Mouse (Mus musculus) stomach, embryonic 16.5 days (tissue): Measurements from ENCODE around the gene Mthfr. TPM values are rescaled to one million over a fixed set of nuclear protein-coding genes. Genes with fewer than 3 reads are reported as not detected.
A peak's percentile ranks its signal among the peaks of the same experiment; 100 is the strongest.

ENCODE experiments used
- ATAC-seq: fragments of 200-750 bp; cut with Nextera tagmentation; 2 replicates; pipeline ENCODE4 v1.8.0; 2017; ENCODE audit warnings: moderate number of reproducible peaks, moderate TSS enrichment; ENCODE audit not compliant: insufficient read depth, low FRiP score
- H3K27ac ChIP-seq: fragments of 300-500 bp; sonication (generic); 2 replicates; pipeline ENCODE4 v1.5.1; 2014; ENCODE audit warnings: low read length
- H3K27me3 ChIP-seq: fragments of 300-500 bp; sonication (generic); 2 replicates; pipeline ENCODE4 v1.6.1; 2014; ENCODE audit warnings: low read length, control low read depth, mixed read lengths; ENCODE audit not compliant: control insufficient read depth, insufficient read depth
- H3K36me3 ChIP-seq: fragments of 300-500 bp; sonication (generic); 2 replicates; pipeline ENCODE4 v1.6.1; 2014; ENCODE audit warnings: low read length; ENCODE audit not compliant: control insufficient read depth, insufficient read depth
- H3K4me1 ChIP-seq: fragments of 300-500 bp; sonication (generic); 2 replicates; pipeline ENCODE4 v1.6.1; 2014; ENCODE audit warnings: low read length, control low read depth, mixed read lengths; ENCODE audit not compliant: control insufficient read depth, insufficient read depth
- H3K4me2 ChIP-seq: fragments of 300-500 bp; sonication (generic); 2 replicates; pipeline ENCODE4 v1.6.1; 2014; ENCODE audit warnings: low read depth, low read length, mixed read lengths
- H3K4me3 ChIP-seq: fragments of 300-500 bp; sonication (generic); replicated peaks from 2 replicates; pipeline ENCODE4 v1.5.1; 2014; ENCODE audit warnings: mild to moderate bottlenecking, low read length
- H3K9ac ChIP-seq: fragments of 300-500 bp; sonication (generic); 2 replicates; pipeline ENCODE4 v1.6.1; 2014; ENCODE audit warnings: low read length
- H3K9me3 ChIP-seq: fragments of 300-500 bp; sonication (generic); replicated peaks from 2 replicates; pipeline ENCODE4 v1.6.1; 2016; ENCODE audit warnings: low read length, control low read depth; ENCODE audit not compliant: control insufficient read depth
- WGBS: fragments of 180-500 bp; shearing (Covaris S2); extraction: QIAGEN DNeasy Blood & Tissue Kit; methylation state at CpG from one replicate; pipeline ENCODE4 v1.1.7; 2014; 5-methylcytosine and 5-hydroxymethylcytosine counted together
- polyA plus RNA-seq: library from polyadenylated mRNA; unstranded; fragments of >200 nt; fragmentation: Nextera tagmentation; extraction: Ambion mirVana; gene quantifications from 2 replicates; pipeline ENCODE4 v1.2.1, GENCODE M21; 2015

The Mthfr gene
- polyA plus RNA-seq, 1 experiment from 2014 or later, result 26.7 TPM

DNA sequence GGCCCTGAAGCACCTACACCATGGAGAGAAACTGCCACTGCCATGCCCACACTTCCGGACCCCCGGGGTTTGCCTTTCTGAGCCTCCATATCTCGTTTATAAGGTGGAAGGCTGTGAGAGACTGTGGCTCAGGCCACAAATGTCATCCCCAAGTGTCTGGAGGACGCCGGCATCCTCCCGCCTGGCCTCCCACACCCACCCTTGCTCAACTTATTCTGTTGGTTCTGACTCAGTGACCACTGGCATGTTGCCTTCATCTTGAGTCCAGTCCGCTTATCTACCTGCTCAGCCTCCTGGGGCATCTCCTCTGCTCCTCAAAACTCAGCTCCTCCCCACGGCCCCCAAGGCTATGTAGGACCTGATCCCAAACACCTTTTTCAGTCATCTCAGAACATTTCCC is 28.5 kb downstream of the Mthfr start:
- H3K9me3 ChIP-seq, result no peaks in the 10 kb centered on the region
- H3K4me1 ChIP-seq, result no peaks in the 10 kb centered on the region
- no peak overlapping the region for H3K4me2 ChIP-seq
- no peaks in the 10 kb centered on the region for H3K27me3 ChIP-seq
- H3K27ac ChIP-seq, result no peak overlapping the region
- H3K9ac ChIP-seq, result no peak overlapping the region
- no peak for ATAC-seq
- no peaks in the 10 kb centered on the region for H3K36me3 ChIP-seq
- no peak overlapping the region for H3K4me3 ChIP-seq
- WGBS, result 88% methylated on average over 8 of the region's 8 CpGs

DNA sequence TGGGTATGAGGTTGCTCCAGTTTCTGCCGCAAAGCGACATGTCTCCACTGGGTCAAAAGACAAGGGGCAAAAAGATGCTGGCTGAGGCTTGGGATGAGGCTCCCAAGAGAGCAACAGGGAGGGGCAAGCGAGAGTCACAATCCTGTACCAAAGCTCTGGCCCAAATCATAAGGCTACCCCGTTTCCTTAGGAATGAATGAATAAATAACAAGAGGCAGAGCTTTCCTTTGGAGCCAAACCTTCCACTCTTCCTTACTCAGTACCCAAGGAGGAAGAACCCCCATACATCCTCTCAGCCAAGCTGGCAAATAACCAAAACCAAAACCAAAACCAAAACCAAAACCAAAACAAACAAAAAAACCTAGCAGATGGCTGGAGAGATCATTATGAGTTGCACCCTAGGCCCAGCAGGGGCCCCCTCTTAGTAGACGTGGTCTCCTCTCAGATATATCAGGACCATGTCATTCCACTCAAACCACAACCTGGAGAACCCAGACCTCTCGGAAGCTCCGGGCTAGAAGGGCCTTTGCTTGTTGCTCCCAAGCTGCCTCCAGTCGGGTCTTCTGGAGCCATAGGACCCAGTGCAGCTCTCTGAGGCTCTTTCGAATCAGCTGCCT is 30.8 kb downstream of the Mthfr start:
- Histone ChIP-seq H3K9me3 (no peaks in the 10 kb centered on the region), H3K4me2 (no peak overlapping the region), H3K27me3 (no peaks in the 10 kb centered on the region), H3K36me3 (no peaks in the 10 kb centered on the region), H3K9ac (no peak overlapping the region), H3K27ac (no peak overlapping the region), H3K4me1 (no peaks in the 10 kb centered on the region), H3K4me3 (no peak overlapping the region)
- no peak for ATAC-seq
- 82% methylated on average over 9 of the region's 9 CpGs for WGBS

DNA sequence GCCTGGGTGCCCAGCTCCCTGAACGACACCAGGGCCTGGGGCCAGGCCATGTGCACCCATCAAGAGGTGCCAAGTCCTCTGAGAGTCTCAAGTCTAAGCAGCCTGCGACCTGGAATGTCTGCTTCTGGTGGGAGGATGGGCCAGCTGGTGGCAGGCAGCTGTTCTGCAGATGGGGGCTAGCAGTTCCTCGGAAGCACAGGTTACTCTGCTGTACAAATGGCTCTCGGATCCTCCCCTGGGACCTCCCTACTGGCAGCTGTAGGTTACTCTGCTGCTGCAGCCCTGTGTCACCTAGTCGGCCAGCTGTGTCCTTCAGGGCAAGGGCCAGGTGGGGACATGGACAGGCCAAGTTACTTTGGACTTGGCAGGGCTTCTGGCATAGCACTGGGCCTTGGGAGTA is 32.6 kb downstream of the Mthfr start:
- H3K4me2 ChIP-seq, result no peak overlapping the region
- H3K36me3 ChIP-seq, result no peaks in the 10 kb centered on the region
- H3K9me3 ChIP-seq, result no peaks in the 10 kb centered on the region
- no peak for ATAC-seq
- no peaks in the 10 kb centered on the region for H3K4me1 ChIP-seq
- no peaks in the 10 kb centered on the region for H3K27me3 ChIP-seq
- no peak overlapping the region for H3K9ac ChIP-seq
- 54% methylated on average over 5 of the region's 5 CpGs for WGBS
- no peak overlapping the region for H3K4me3 ChIP-seq
- H3K27ac ChIP-seq, result no peak overlapping the region

DNA sequence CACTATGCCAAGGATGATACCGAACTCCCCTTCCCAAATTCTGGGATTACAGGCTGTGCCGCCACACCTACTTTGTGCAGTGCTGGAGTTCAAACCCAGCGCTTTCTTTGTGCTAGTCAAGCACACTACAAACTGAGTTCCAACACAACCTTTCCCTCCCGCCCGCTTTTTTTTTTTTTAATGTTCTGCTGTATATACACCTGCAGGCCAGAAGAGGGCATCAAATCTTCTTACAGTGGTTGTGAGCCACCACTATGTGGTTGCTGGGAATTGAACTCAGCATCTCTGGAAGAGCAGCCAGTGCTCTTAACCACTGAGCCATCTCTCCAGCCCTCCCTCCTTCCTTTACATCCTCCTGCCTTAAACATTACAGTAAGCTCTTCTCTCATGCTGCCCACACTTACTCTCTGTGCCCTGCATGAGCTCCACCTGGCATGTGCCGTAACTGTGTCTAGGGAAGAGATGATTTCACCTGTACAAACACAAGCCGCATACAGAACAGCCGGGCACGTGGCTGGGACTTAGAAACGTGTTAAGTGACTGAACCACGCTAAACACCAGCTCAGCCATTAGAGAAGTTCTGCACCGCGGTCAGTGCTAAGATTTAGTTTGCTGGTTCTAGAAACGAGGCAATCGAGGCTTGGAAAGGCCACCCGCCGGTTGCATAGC is 35.8 kb downstream of the Mthfr start:
- H3K9ac ChIP-seq, result peak overlapping the region; percentile 51
- no peaks in the 10 kb centered on the region for H3K27me3 ChIP-seq
- no peaks in the 10 kb centered on the region for H3K36me3 ChIP-seq
- WGBS, result 38% methylated on average over 17 of the region's 17 CpGs
- H3K4me1 ChIP-seq, result no peaks in the 10 kb centered on the region
- H3K4me3 ChIP-seq, result peak overlapping the region; percentile 38
- no peaks in the 10 kb centered on the region for H3K9me3 ChIP-seq
- ATAC-seq, result peak; percentile 21; the same call in 1 of the 2 replicates
- H3K27ac ChIP-seq, result no peak overlapping the region
- H3K4me2 ChIP-seq, result peak overlapping the region; percentile 54

DNA sequence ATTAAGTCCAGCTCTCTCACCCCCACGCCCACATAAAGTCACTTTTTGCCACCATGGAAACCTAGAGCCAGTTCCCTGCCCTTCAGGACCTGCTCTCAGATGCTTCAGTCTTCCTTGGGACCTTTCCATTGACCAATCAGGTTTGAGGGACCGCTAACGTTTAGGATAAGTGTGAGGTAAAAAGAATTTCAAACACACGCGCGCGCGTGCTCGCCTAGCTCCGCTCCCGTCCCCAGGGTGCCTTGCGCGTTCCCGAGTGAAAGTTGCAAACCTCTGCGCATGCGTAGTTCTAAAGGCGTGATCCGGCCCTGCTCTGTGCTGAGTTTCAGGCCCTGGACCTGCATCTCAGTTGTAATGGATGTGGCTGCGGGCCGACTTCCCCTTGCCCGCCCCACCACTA is 36.4 kb downstream of the Mthfr start:
- H3K27ac ChIP-seq, result no peak overlapping the region

DNA sequence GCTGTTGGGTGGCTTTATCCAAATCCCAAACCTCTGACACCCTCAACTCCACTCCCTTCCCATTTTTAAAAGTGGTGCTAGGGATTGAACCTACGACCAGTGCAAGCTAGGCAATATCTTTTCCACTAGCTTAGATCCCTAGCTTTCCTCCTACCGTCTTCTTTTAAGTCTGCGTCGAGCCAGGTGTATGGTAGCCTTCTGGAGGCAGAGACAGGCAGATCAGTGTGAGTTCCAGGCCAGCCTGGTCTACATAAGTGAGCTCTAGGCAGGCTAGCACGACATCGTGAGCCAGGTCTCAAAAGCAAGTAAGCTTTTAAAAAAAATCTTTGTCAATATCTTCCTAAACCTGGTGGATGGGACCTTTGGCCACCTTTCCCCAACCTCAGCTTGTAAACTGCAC is 37.0 kb downstream of the Mthfr start:
- ATAC-seq, result no peak
- no peak overlapping the region for H3K4me2 ChIP-seq
- H3K4me3 ChIP-seq, result no peak overlapping the region
- no peaks in the 10 kb centered on the region for H3K36me3 ChIP-seq
- no peak overlapping the region for H3K27ac ChIP-seq
- no peaks in the 10 kb centered on the region for H3K9me3 ChIP-seq
- H3K4me1 ChIP-seq, result no peaks in the 10 kb centered on the region
- WGBS, result 88% methylated on average over 6 of the region's 6 CpGs
- no peak overlapping the region for H3K9ac ChIP-seq
- no peaks in the 10 kb centered on the region for H3K27me3 ChIP-seq

More for the DNA sequence above, 36.4 kb downstream of the Mthfr start:
- H3K27me3 ChIP-seq, result no peaks in the 10 kb centered on the region
- H3K9ac ChIP-seq, result peak overlapping the region; percentile 51
- H3K36me3 ChIP-seq, result no peaks in the 10 kb centered on the region
- H3K4me3 ChIP-seq, result peak overlapping the region; percentile 38
- peak overlapping the region; percentile 54 for H3K4me2 ChIP-seq
- 34% methylated on average over 21 of the region's 21 CpGs for WGBS
- peak; percentile 41; the same call in 1 of the 2 replicates for ATAC-seq
- H3K4me1 ChIP-seq, result no peaks in the 10 kb centered on the region
- H3K9me3 ChIP-seq, result no peaks in the 10 kb centered on the region

DNA sequence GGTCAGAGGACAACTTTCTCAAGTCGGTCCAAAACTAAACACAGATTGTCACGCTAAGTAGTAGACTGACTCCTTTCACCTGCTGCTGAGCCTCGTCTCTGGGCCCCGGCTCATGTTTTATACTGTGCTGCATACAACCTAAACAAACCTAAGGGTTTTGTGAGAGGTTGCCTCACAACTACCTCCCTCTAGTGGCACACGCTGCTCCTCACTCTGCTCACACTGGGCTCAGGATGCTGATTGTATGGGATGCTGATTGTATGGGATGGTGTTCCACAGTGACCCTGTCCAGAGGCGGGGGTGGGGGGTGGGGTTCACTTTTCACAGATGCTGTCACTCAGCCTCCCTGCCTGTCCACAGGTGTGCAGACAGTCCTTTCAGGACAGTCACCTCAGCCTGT is 40.3 kb downstream of the Mthfr start:
- H3K4me2 ChIP-seq, result no peak overlapping the region
- no peak overlapping the region for H3K27ac ChIP-seq
- no peaks in the 10 kb centered on the region for H3K9me3 ChIP-seq
- no peaks in the 10 kb centered on the region; the same call in 1 of the 2 replicates for H3K36me3 ChIP-seq
- no peak for ATAC-seq
- WGBS, result 46% methylated on average over 6 of the region's 6 CpGs
- no peak overlapping the region for H3K9ac ChIP-seq
- peaks cover 12% of the 10 kb centered on the region; the same call in 1 of the 2 replicates for H3K4me1 ChIP-seq
- no peak overlapping the region for H3K4me3 ChIP-seq
- no peaks in the 10 kb centered on the region for H3K27me3 ChIP-seq

DNA sequence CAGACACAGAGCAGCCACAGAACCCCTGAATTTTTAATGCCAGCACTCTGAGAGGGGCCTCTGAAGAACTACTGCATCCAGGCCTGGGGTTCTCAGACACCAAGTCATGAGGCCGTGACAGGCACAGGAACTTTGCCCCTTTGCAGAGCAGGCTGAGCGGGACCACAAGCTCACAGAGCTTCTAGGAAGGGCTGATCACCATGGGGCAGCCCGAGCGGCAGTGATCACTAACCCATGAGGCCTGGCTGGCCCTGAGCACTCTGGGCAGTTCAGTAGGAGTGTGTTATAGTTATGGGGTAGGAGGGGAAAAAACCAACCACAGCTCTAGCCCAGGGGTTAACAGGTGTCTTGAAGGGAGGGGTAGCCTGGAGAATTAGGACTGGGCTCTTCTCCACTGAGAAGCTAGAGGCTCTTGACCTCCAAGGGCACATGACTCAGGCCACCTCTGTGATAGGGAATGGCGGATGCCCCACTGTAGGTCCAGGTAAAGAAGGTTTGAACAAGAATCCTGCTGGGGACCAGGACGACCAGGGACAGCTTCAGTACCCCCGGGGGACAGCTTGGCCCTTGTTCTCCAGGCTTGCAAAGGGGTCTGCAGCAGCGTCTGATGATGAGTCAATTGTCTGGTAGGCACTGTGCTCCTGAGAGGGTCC is 41.2 kb downstream of the Mthfr start:
- WGBS, result 88% methylated on average over 8 of the region's 8 CpGs
- H3K36me3 ChIP-seq, result no peaks in the 10 kb centered on the region; the same call in 1 of the 2 replicates
- H3K4me3 ChIP-seq, result no peak overlapping the region
- H3K4me1 ChIP-seq, result peaks cover 17% of the 10 kb centered on the region
- H3K9me3 ChIP-seq, result no peaks in the 10 kb centered on the region
- no peaks in the 10 kb centered on the region for H3K27me3 ChIP-seq
- no peak overlapping the region for H3K4me2 ChIP-seq
- H3K27ac ChIP-seq, result no peak overlapping the region
- H3K9ac ChIP-seq, result no peak overlapping the region
- no peak for ATAC-seq

DNA sequence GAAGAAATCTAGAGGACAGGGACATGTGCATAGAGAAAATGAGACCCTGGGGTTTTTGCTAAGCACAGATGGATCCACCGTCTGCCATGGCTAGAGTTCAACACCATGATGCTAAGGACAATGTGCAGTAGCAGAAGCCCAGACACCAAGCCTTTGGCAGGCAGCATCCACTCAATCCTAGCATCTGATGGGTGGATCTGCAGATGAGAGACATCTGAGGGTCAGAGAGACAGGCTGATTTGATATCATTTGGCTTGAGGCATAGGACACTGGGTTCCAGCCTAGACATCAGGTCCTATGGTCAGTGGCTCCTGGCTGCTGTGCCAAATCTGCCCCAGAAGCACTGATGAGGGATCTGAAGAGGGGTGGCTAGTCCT is 41.7 kb downstream of the Mthfr start:
- Histone ChIP-seq H3K4me3 (no peak overlapping the region), H3K9ac (no peak overlapping the region), H3K27ac (no peak overlapping the region), H3K4me1 (peaks cover 22% of the 10 kb centered on the region), H3K27me3 (no peaks in the 10 kb centered on the region), H3K4me2 (no peak overlapping the region), H3K36me3 (no peaks in the 10 kb centered on the region; the same call in 1 of the 2 replicates), H3K9me3 (no peaks in the 10 kb centered on the region)
- ATAC-seq, result no peak
- WGBS, result 90% methylated on average over 1 of the region's 1 CpGs
